Mouse (Mus musculus) erythroblast, embryonic 14.5 days (primary cell): Measurements from ENCODE around the gene Etfa.

ENCODE experiments used
- GATA1 ChIP-seq: IDR thresholded peaks from 2 replicates; pipeline ENCODE4 v1.6.1; 2012; ENCODE audit warnings: low read length, inconsistent platforms, mixed read lengths
- TAL1 ChIP-seq: IDR thresholded peaks from 3 replicates; pipeline ENCODE4 v1.6.1; 2012; ENCODE audit warnings: low read length, inconsistent platforms, mixed read lengths

DNA sequence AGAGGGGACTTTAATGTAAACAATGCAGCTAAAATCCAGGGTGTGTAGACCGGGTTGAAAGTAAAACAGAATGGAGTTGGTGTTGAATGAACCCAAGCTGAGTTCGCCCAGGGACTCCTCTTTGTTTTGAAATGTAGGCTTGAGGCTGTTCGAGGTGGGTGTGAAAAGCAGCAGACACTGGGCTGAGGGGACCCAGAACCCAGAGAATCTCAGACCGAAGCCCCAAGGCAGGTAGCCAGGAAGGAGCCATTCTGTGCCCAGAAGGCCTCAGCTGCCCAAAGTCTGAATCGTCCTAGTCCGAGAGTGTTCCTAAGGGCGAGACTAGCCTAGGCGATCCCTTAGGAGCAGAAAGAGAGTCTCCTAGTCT, 31.3 kb upstream of the Etfa start:
- TF ChIP-seq GATA1: no peak
- no peak for TF ChIP-seq TAL1
